Mouse (Mus musculus) telencephalon, adult 2 months (tissue): Measurements from ENCODE around the gene Ptprcap.

Experiments used
- DNase-seq: peaks from one replicate; pipeline ENCODE4 v3.0.0-alpha.2; 2011; ENCODE audit warnings: low read depth, low spot score

Ptprcap gene

GRCm38 (mm10) chr19:4166678-4167476 is 13.5 kb downstream of the Ptprcap start:
- no peak for DNase-seq

GRCm38 (mm10) chr19:4169378-4169784 is 16.0 kb downstream of the Ptprcap start:
- peak; percentile 97 for DNase-seq

GRCm38 (mm10) chr19:4169810-4170209 is 16.4 kb downstream of the Ptprcap start:
- no peak for DNase-seq

- DNase-seq = no peak
These were observed 17.5 kb downstream of the Ptprcap start for GRCm38 (mm10) chr19:4170723-4171392.

GRCm38 (mm10) chr19:4171393-4172290 is 18.2 kb downstream of the Ptprcap start:
- no peak for DNase-seq

GRCm38 (mm10) chr19:4172925-4173324 is 19.5 kb downstream of the Ptprcap start:
- DNase-seq = no peak

GRCm38 (mm10) chr19:4175368-4175947 is 22.1 kb downstream of the Ptprcap start, which contains the start of gene Carns1:
Carns1 (minus strand) TSS chr19:4175479.
- DNase-seq = no peak

- no peak for DNase-seq
These were observed 27.0 kb downstream of the Ptprcap start for GRCm38 (mm10) chr19:4180411-4180810.

GRCm38 (mm10) chr19:4181892-4182291 is 28.5 kb downstream of the Ptprcap start:
- DNase-seq = peak; percentile 79

GRCm38 (mm10) chr19:4183689-4184088 is 30.3 kb downstream of the Ptprcap start:
- DNase-seq = no peak

- no peak for DNase-seq
These were observed 31.9 kb downstream of the Ptprcap start for GRCm38 (mm10) chr19:4184976-4185975.

GRCm38 (mm10) chr19:4187303-4187702 is 33.9 kb downstream of the Ptprcap start:
- DNase-seq = no peak

- no peak for DNase-seq
These were observed 35.7 kb downstream of the Ptprcap start for GRCm38 (mm10) chr19:4189051-4189620.

GRCm38 (mm10) chr19:4190831-4191334 is 37.5 kb downstream of the Ptprcap start, which contains the start of gene Tbc1d10c:
Tbc1d10c (minus strand) TSS chr19:4191284.
- DNase-seq = no peak

GRCm38 (mm10) chr19:4191528-4192250 is 38.3 kb downstream of the Ptprcap start, which contains the start of gene Ppp1ca:
Ppp1ca (plus strand) TSS chr19:4192065.
- DNase-seq = peak; percentile 80

GRCm38 (mm10) chr19:4192251-4192985 is 39.0 kb downstream of the Ptprcap start:
- no peak for DNase-seq

GRCm38 (mm10) chr19:4193129-4193528 is 39.7 kb downstream of the Ptprcap start:
- DNase-seq = no peak
